22 mouse cellular contexts compared by ENCODE assay signal in genomic region chr1:63385116-63385515, GRCm38 (mm10).
"Had no signal": no experiment of that assay in that cellular context is flagged by ENCODE, and none has a peak within 500 bp of the region (broad histone marks: within the 10 kb centered on the region; RNA-seq: fewer than 3 reads in every experiment).

No protein-coding gene starts in this region.

- H3K9ac ChIP-seq: limb, embryonic 12.5 days; limb, embryonic 15.5 days; liver, embryonic 14.5 days; liver, postnatal 0 days; lung, embryonic 14.5 days; neural tube, embryonic 12.5 days had no signal

- H3K9me3 ChIP-seq: limb, embryonic 12.5 days; limb, embryonic 15.5 days; midbrain, embryonic 10.5 days; neural tube, embryonic 12.5 days had no signal

- H3K4me3 ChIP-seq: left cerebral cortex, adult 2 months; limb, embryonic 12.5 days; limb, embryonic 15.5 days; midbrain, embryonic 10.5 days; neural tube, embryonic 12.5 days had no signal

- H3K36me3 ChIP-seq: limb, embryonic 12.5 days; limb, embryonic 15.5 days; midbrain, embryonic 10.5 days; neural tube, embryonic 12.5 days had no signal

- H3K4me1 ChIP-seq: limb, embryonic 15.5 days; neural tube, embryonic 12.5 days had no signal

- ATAC-seq: liver, postnatal 0 days; lung, postnatal 0 days had no signal

- DNase-seq: kidney, adult 18-20 months; kidney, adult 9 months; kidney, postnatal 36 days; layer of hippocampus, postnatal 36 days; liver, postnatal 0 days; lung, embryonic 14.5 days; midbrain, embryonic 14.5 days; retina, postnatal 1 day; thymus, adult 2 months; thymus, postnatal 14 days; thymus, postnatal 4 days had no signal

- H3K4me2 ChIP-seq: limb, embryonic 12.5 days; limb, embryonic 15.5 days; liver, embryonic 11.5 days; lung, embryonic 14.5 days; neural tube, embryonic 12.5 days had no signal

- H3K27me3 ChIP-seq: limb, embryonic 12.5 days; limb, embryonic 15.5 days; neural tube, embryonic 12.5 days had no signal

- H3K27ac ChIP-seq: kidney, postnatal 0 days; left cerebral cortex, adult 2 months; limb, embryonic 12.5 days; limb, embryonic 15.5 days; liver, embryonic 14.5 days; macrophage; midbrain, embryonic 10.5 days; neural tube, embryonic 12.5 days; stomach, postnatal 0 days had no signal
